Mouse (Mus musculus): ENCODE measurements around the gene Sesn3. TPM values are rescaled to one million over a fixed set of nuclear protein-coding genes. Genes with fewer than 3 reads are reported as not detected.

Gene Sesn3
- total and polyA plus RNA-seq, 2 experiments = 4.2 to 14.9 TPM

GRCm38 (mm10) chr9:14261150-14261549, 13.7 kb upstream of the Sesn3 start:
- 56% methylated on average over 3 of the region's 3 CpGs for WGBS

GRCm38 (mm10) chr9:14262568-14262972, 12.3 kb upstream of the Sesn3 start:
- H3K9ac ChIP-seq (ENCODE audit: low read depth, low read length) = no peak overlapping the region
- no peaks in the 10 kb centered on the region for H3K36me3 ChIP-seq (ENCODE audit: control insufficient read depth, insufficient read depth, low read length)
- no peak overlapping the region for H3K4me3 ChIP-seq (ENCODE audit: insufficient read depth, low read depth, low read length)
- WGBS = 78% methylated on average over 4 of the region's 4 CpGs
- no peaks in the 10 kb centered on the region for H3K79me2 ChIP-seq (ENCODE audit: control insufficient read depth, insufficient read depth, low read length)
- TF ChIP-seq POLR2A (IDR thresholded peaks at IDR 0.05; ENCODE audit: extremely low read depth, insufficient read depth, low read length) (no peak), CTCF (IDR thresholded peaks at IDR 0.05; ENCODE audit: low read depth, low read length) (no peak)
- H3K27ac ChIP-seq (replicated peaks; ENCODE audit: insufficient read depth, low read depth, low read length) = no peak overlapping the region
- no peaks in the 10 kb centered on the region for H3K27me3 ChIP-seq (ENCODE audit: control insufficient read depth, insufficient read depth, low read length)
- no peaks in the 10 kb centered on the region for H3K4me1 ChIP-seq (ENCODE audit: control insufficient read depth, insufficient read depth, low read length)
- no peak for DNase-seq (ENCODE audit: extremely low read depth, low read depth, low spot score)

More at GRCm38 (mm10) chr9:14261150-14261549, 13.7 kb upstream of the Sesn3 start:
- Histone ChIP-seq H3K4me1 (ENCODE audit: control insufficient read depth, insufficient read depth, low read length) (no peaks in the 10 kb centered on the region), H3K4me3 (ENCODE audit: insufficient read depth, low read depth, low read length) (no peak overlapping the region), H3K79me2 (ENCODE audit: control insufficient read depth, insufficient read depth, low read length) (no peaks in the 10 kb centered on the region), H3K27me3 (ENCODE audit: control insufficient read depth, insufficient read depth, low read length) (no peaks in the 10 kb centered on the region), H3K9ac (ENCODE audit: low read depth, low read length) (no peak overlapping the region), H3K27ac (replicated peaks; ENCODE audit: insufficient read depth, low read depth, low read length) (no peak overlapping the region), H3K36me3 (ENCODE audit: control insufficient read depth, insufficient read depth, low read length) (no peaks in the 10 kb centered on the region)
- no peak for DNase-seq (ENCODE audit: extremely low read depth, low read depth, low spot score)
- TF ChIP-seq CTCF (IDR thresholded peaks at IDR 0.05; ENCODE audit: low read depth, low read length) = no peak
- TF ChIP-seq POLR2A (IDR thresholded peaks at IDR 0.05; ENCODE audit: extremely low read depth, insufficient read depth, low read length) = no peak

GRCm38 (mm10) chr9:14266470-14266869, 8.4 kb upstream of the Sesn3 start:
- 65% methylated on average over 2 of the region's 2 CpGs for WGBS

GRCm38 (mm10) chr9:14268578-14268977, 6.3 kb upstream of the Sesn3 start:
- Histone ChIP-seq H3K27me3 (ENCODE audit: control insufficient read depth, insufficient read depth, low read length) (no peaks in the 10 kb centered on the region), H3K36me3 (ENCODE audit: control insufficient read depth, insufficient read depth, low read length) (no peaks in the 10 kb centered on the region), H3K4me3 (ENCODE audit: insufficient read depth, low read depth, low read length) (no peak overlapping the region), H3K4me1 (ENCODE audit: control insufficient read depth, insufficient read depth, low read length) (no peaks in the 10 kb centered on the region), H3K79me2 (ENCODE audit: control insufficient read depth, insufficient read depth, low read length) (no peaks in the 10 kb centered on the region), H3K9ac (ENCODE audit: low read depth, low read length) (no peak overlapping the region), H3K27ac (replicated peaks; ENCODE audit: insufficient read depth, low read depth, low read length) (no peak overlapping the region)
- no peak for DNase-seq (ENCODE audit: extremely low read depth, low read depth, low spot score)
- WGBS = 75% methylated on average over 2 of the region's 2 CpGs
- TF ChIP-seq CTCF (IDR thresholded peaks at IDR 0.05; ENCODE audit: low read depth, low read length) (no peak), POLR2A (IDR thresholded peaks at IDR 0.05; ENCODE audit: extremely low read depth, insufficient read depth, low read length) (no peak)

More at GRCm38 (mm10) chr9:14266470-14266869, 8.4 kb upstream of the Sesn3 start:
- Histone ChIP-seq H3K79me2 (ENCODE audit: control insufficient read depth, insufficient read depth, low read length) (no peaks in the 10 kb centered on the region), H3K4me1 (ENCODE audit: control insufficient read depth, insufficient read depth, low read length) (no peaks in the 10 kb centered on the region), H3K36me3 (ENCODE audit: control insufficient read depth, insufficient read depth, low read length) (no peaks in the 10 kb centered on the region), H3K27me3 (ENCODE audit: control insufficient read depth, insufficient read depth, low read length) (no peaks in the 10 kb centered on the region), H3K9ac (ENCODE audit: low read depth, low read length) (no peak overlapping the region), H3K4me3 (ENCODE audit: insufficient read depth, low read depth, low read length) (no peak overlapping the region), H3K27ac (replicated peaks; ENCODE audit: insufficient read depth, low read depth, low read length) (no peak overlapping the region)
- DNase-seq (ENCODE audit: extremely low read depth, low read depth, low spot score) = no peak
- no peak for TF ChIP-seq CTCF (IDR thresholded peaks at IDR 0.05; ENCODE audit: low read depth, low read length)
- no peak for TF ChIP-seq POLR2A (IDR thresholded peaks at IDR 0.05; ENCODE audit: extremely low read depth, insufficient read depth, low read length)

- no peak for DNase-seq (ENCODE audit: extremely low read depth, low read depth, low spot score)
- Histone ChIP-seq H3K79me2 (ENCODE audit: control insufficient read depth, insufficient read depth, low read length) (no peaks in the 10 kb centered on the region), H3K36me3 (ENCODE audit: control insufficient read depth, insufficient read depth, low read length) (no peaks in the 10 kb centered on the region), H3K4me1 (ENCODE audit: control insufficient read depth, insufficient read depth, low read length) (no peaks in the 10 kb centered on the region), H3K27me3 (ENCODE audit: control insufficient read depth, insufficient read depth, low read length) (no peaks in the 10 kb centered on the region), H3K27ac (replicated peaks; ENCODE audit: insufficient read depth, low read depth, low read length) (no peak overlapping the region), H3K4me3 (ENCODE audit: insufficient read depth, low read depth, low read length) (no peak overlapping the region), H3K9ac (ENCODE audit: low read depth, low read length) (no peak overlapping the region)
- 69% methylated on average over 1 of the region's 1 CpGs for WGBS
- TF ChIP-seq CTCF (IDR thresholded peaks at IDR 0.05; ENCODE audit: low read depth, low read length) = no peak
- no peak for TF ChIP-seq POLR2A (IDR thresholded peaks at IDR 0.05; ENCODE audit: extremely low read depth, insufficient read depth, low read length)
These were observed 1.9 kb upstream of the Sesn3 start for GRCm38 (mm10) chr9:14272921-14273320.

GRCm38 (mm10) chr9:14274586-14274985, 281 bp upstream of the Sesn3 start:
- TF ChIP-seq CTCF (IDR thresholded peaks at IDR 0.05; ENCODE audit: low read depth, low read length) (no peak), POLR2A (IDR thresholded peaks at IDR 0.05; ENCODE audit: extremely low read depth, insufficient read depth, low read length) (no peak)
- no peak for DNase-seq (ENCODE audit: extremely low read depth, low read depth, low spot score)
- Histone ChIP-seq H3K4me3 (ENCODE audit: insufficient read depth, low read depth, low read length) (no peak overlapping the region), H3K27me3 (ENCODE audit: control insufficient read depth, insufficient read depth, low read length) (no peaks in the 10 kb centered on the region), H3K79me2 (ENCODE audit: control insufficient read depth, insufficient read depth, low read length) (peaks cover 2% of the 10 kb centered on the region; the same call in 1 of the 2 replicates), H3K4me1 (ENCODE audit: control insufficient read depth, insufficient read depth, low read length) (no peaks in the 10 kb centered on the region), H3K27ac (replicated peaks; ENCODE audit: insufficient read depth, low read depth, low read length) (no peak overlapping the region), H3K36me3 (ENCODE audit: control insufficient read depth, insufficient read depth, low read length) (no peaks in the 10 kb centered on the region), H3K9ac (ENCODE audit: low read depth, low read length) (no peak overlapping the region)
- 46% methylated on average over 5 of the region's 5 CpGs for WGBS

Data from liver, adult 2 months (tissue).